Mouse (Mus musculus) spleen, postnatal 36 days (tissue): Measurements from ENCODE around the gene Grtp1.
A peak's percentile ranks its signal among the peaks of the same experiment; 100 is the strongest.

ENCODE experiments used
- DNase-seq, 2 experiments: peaks; one replicate each; pipeline ENCODE4 v3.0.0; 2022; ENCODE audit warnings: low spot score in 2 of 2, mixed read lengths in 1 of 2

The Grtp1 gene

GRCm38 (mm10) chr8:13174305-13174704 lies 26.1 kb downstream of the Grtp1 start:
- no peak for DNase-seq

GRCm38 (mm10) chr8:13170510-13170909 lies 29.9 kb downstream of the Grtp1 start:
- DNase-seq, result no peak

DNA sequence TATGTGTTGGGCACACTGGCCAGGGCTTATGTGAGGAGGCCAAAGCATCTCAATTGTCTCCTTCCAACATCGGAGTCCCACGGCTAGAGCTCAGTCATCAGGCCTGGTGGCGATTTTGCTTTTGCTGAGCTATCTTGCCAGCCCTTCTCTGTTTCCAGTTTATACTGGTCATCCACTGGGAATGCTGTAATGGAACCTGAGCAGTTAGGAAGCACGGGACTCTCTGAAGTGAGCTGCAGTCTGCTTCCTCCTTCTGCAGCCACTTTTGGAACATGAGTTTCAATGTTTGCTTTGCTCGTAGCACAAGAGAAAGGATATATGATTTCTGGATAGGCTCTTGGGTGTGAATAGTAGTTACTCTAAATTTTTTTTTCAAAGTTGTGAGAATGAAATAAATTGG lies 36.1 kb downstream of the Grtp1 start:
- no peak for DNase-seq

- no peak for DNase-seq
Observed at GRCm38 (mm10) chr8:13163563-13163962, 36.9 kb downstream of the Grtp1 start.

GRCm38 (mm10) chr8:13162098-13162497 lies 38.3 kb downstream of the Grtp1 start:
- no peak for DNase-seq

- no peak for DNase-seq
Observed at GRCm38 (mm10) chr8:13160691-13161090, 39.7 kb downstream of the Grtp1 start.

DNA sequence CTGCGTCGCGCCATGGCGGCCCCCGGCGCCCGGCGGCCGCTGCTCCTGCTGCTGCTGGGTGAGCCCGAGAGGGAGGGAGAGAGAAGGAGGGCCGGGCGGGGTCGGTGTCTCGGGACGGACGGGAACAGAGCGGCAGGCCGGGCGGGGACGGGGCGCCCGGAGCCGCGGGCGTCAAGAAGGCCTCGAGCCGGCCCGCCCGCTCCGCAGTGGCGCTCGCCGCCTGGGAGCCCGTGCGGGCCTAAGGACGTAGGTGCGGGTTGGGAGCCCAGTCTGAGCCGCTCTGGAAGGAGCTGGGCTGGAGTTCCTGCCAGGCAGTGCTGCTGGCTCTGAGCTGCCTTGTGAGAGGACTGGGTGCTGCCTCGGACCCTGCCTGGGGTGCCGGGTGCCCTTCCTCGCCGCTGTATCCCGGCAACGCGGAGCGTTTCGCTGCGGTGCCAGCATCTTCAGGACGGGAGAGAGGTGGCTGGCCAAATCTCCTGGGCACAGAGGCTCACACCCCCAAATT lies 41.0 kb downstream of the Grtp1 start:
- DNase-seq, result no peak

GRCm38 (mm10) chr8:13158718-13159376 lies 41.6 kb downstream of the Grtp1 start, which contains the start of gene Lamp1:
TSS of gene Lamp1 (plus strand) at chr8:13159161.
- peak; percentile 95 to 96 for DNase-seq

GRCm38 (mm10) chr8:13156327-13157097 lies 43.9 kb downstream of the Grtp1 start:
- no peak for DNase-seq

- DNase-seq, result peak in 1 of 2 experiments; percentile 8
Observed at GRCm38 (mm10) chr8:13155358-13155757, 45.1 kb downstream of the Grtp1 start.

- no peak for DNase-seq
Observed at GRCm38 (mm10) chr8:13154099-13154498, 46.3 kb downstream of the Grtp1 start.

GRCm38 (mm10) chr8:13150929-13151328 lies 49.5 kb downstream of the Grtp1 start:
- no peak for DNase-seq

GRCm38 (mm10) chr8:13149866-13150265 lies 50.6 kb downstream of the Grtp1 start:
- no peak for DNase-seq

DNA sequence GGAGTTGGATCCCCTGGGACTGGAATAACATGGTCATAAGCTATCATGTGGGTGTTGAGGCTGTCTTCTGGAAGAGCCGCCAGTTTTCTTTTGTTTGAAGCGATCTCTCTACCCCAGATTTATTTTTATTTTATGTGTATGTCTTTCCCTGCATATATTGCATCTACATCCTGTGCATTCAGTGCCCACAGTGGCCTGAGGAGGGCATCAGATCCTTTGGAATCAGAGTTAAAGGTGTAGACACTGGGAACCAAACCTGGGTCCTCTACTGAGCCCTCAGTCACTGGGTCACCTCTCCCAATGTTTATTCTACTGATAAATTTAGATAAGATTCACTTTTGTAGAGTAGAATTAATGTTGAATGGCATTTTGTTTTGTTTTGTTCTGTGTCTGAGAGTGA lies 51.1 kb downstream of the Grtp1 start:
- DNase-seq, result no peak

DNA sequence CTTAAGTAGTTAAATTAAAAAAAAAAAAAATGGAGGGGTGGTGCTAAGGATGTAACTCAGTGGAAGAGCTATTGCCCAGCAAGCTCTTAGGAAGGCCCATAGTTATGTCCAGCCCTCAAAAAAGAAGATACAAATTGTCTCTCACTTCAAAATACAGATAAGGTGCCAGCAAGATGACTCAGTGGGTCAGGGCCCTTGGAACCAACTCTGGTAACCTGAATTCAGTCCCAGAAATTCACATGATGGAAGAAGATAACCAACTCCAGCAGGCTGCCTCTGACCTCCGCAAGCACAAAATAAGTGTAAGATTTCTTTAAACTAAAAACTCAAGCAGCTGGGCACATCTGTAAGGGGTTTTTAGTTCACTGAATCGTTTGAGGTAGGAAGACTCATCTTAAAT lies 51.9 kb downstream of the Grtp1 start:
- no peak for DNase-seq

- DNase-seq, result no peak
Observed at GRCm38 (mm10) chr8:13141681-13142080, 58.7 kb downstream of the Grtp1 start.

DNA sequence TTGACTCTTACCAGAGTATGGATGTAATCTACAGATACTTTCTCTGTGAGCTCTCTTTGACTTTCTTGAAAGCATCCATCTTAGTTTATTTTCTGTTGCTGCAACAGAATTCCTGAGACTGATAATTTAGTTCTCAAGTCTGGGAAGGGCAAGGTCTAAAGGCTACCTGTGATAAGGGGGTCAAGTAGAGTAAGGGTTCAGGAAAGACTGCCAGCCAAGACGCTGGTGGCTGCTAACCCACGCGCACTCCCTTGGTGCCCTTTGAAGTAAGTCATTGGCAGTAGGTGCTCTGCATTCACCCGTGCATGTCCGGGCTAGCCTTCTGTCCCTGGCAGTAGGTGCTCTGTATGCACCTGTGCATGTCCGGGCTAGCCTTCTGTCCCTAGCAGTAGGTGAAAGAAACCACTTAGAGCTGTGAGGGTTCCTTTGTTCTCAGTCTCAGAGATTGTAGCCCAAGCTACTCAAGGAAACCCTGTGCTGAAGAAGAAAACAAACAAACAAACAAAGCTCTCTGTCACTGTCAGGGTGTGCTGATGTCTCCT lies 60.7 kb downstream of the Grtp1 start:
- DNase-seq, result no peak

DNA sequence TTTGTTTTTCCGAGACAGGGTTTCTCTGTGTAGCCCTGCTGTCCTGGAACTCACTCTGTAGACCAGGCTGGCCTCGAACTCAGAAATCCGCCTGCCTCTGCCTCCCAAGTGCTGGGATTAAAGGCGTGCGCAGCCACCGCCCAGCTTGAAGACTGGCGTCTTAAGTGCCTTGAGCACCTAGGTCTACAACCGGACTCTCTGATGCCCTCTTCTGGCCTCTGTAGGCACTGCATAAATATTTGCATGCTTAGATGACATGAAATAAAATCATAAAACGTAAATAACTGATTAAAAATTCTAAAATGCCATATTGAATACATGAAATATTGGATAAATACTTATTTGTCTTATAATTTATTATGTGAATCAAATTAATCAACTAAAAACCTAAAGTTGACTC lies 68.2 kb downstream of the Grtp1 start:
- DNase-seq, result peak; percentile 30 to 46

DNA sequence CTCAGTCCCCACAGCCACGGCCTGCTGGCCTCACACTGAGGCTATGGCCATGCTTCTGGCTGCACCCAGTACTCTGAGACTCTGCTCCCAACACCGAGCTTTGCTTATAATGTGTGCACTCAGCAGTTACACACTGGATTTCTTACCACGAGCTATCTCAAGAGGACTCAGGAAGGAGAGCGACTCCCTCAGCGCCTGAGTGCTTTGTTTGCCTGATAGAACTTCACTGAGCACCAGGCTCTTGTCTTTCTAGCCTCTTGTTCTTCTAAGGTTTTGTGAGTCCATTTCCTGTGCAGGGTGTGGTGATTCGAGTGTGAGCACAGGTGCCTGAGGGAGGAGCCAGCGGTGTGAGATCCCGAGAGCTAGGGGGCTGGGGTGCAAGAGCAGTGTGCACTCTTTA lies 75.5 kb downstream of the Grtp1 start:
- no peak for DNase-seq

DNA sequence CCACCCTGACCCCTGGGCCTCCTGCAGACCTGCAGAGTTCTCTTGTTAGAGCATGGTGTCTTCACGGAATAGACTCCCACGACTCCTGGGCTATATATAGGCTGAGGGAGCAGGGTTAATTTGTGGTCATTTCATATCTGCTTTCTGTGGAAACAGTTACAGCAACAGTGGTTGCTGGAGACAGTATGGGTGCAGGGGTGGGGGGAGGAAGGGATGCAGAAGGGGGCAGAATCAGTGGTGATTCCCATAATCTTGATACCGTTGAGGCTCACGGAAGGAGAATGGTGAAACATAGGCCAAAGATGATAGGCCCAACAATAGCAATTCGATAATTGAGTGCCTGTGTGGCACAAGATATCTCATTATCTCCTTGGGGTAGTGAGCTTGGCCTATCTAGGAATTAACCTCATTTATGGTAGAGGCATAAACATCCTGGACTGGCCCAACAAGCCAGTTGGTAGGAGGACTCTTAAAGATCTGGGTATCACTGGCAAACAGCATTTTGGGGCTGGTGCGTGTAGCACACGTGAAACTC lies 77.5 kb downstream of the Grtp1 start:
- DNase-seq, result no peak
